Mouse (Mus musculus) urinary bladder, postnatal 25 days (tissue): ENCODE results near the gene Pih1h3b.

Source experiments
- DNase-seq: peaks from one replicate; pipeline ENCODE4 v3.0.0; 2022; ENCODE audit warnings: low spot score

Pih1h3b gene

GRCm38 (mm10) chrX:140062135-140062975 is at the start of gene Pih1h3b, which contains the start of gene Nup62cl:
Pih1h3b (plus strand) TSS chrX:140062879.
Nup62cl (minus strand) TSS chrX:140062712.
- peak; percentile 14 for DNase-seq

GRCm38 (mm10) chrX:140060886-140061874 is 1.5 kb upstream of the Pih1h3b start:
- no peak for DNase-seq

GRCm38 (mm10) chrX:140082535-140082934 is 19.9 kb downstream of the Pih1h3b start:
- no peak for DNase-seq

- no peak for DNase-seq
These were observed 31.4 kb downstream of the Pih1h3b start for GRCm38 (mm10) chrX:140094066-140094465.
